Mouse (Mus musculus) intestine, embryonic 14.5 days (tissue): ENCODE data around the gene Psme2b. TPM values are rescaled to one million over a fixed set of nuclear protein-coding genes. Genes with fewer than 3 reads are reported as not detected.

Experiments
- polyA plus RNA-seq: library from polyadenylated mRNA; unstranded; fragments of >200 nt; fragmentation: Nextera tagmentation; extraction: Ambion mirVana; gene quantifications from 2 replicates; pipeline ENCODE4 v1.2.1, GENCODE M21; 2014

Gene Psme2b
- polyA plus RNA-seq, 1 experiment from 2014 or later, result 3.0 TPM

Other genes with a start within 250 kb of the Psme2b start
- gene Rack1, start 145.9 kb downstream of the Psme2b start, polyA plus RNA-seq, result 1,049 and 1,145 TPM in 2 replicates
- gene Trim41, start 128.8 kb downstream of the Psme2b start, polyA plus RNA-seq, result 5.0 and 6.2 TPM in 2 replicates
- gene Trim7, start 120.0 kb downstream of the Psme2b start, polyA plus RNA-seq, result 1.4 and 1.5 TPM in 2 replicates
- gene Gm12184, start 119.5 kb downstream of the Psme2b start, polyA plus RNA-seq, result 3.9 and 4.1 TPM in 2 replicates
- 14.7 and 16.2 TPM in 2 replicates for gene Irgm1, start 74.5 kb downstream of the Psme2b start, polyA plus RNA-seq
- gene Gm5431, start 44.0 kb downstream of the Psme2b start, polyA plus RNA-seq, result 0.12 and 0.30 TPM in 2 replicates
- not detected in 2 replicates for gene Olfr56, start 32.7 kb upstream of the Psme2b start, polyA plus RNA-seq
- 0.58 and 0.62 TPM in 2 replicates for gene 9930111J21Rik1, start 33.2 kb upstream of the Psme2b start, polyA plus RNA-seq
- 0.07 TPM in 1 of 2 replicates, not detected in the other for gene Gm12185, start 46.0 kb upstream of the Psme2b start, polyA plus RNA-seq
- 2.5 and 3.6 TPM in 2 replicates for gene Tgtp1, start 48.0 kb upstream of the Psme2b start, polyA plus RNA-seq
- gene 9930111J21Rik2, start 105.1 kb upstream of the Psme2b start, polyA plus RNA-seq, result 0.45 and 0.50 TPM in 2 replicates
- gene Tgtp2, start 118.0 kb upstream of the Psme2b start, polyA plus RNA-seq, result 0.27 and 1.2 TPM in 2 replicates
- 2.1 and 3.4 TPM in 2 replicates for gene Ifi47, start 130.4 kb upstream of the Psme2b start, polyA plus RNA-seq
- gene Olfr1396, start 168.7 kb upstream of the Psme2b start, polyA plus RNA-seq, result not detected in 2 replicates
- gene Olfr1395, start 196.1 kb upstream of the Psme2b start, polyA plus RNA-seq, result not detected in 2 replicates
- not detected in 2 replicates for gene Olfr1394, start 208.2 kb upstream of the Psme2b start, polyA plus RNA-seq
- 1.8 and 3.0 TPM in 2 replicates for gene Btnl9, start 241.0 kb upstream of the Psme2b start, polyA plus RNA-seq